Mouse (Mus musculus): ENCODE measurements around the gene Gm49450. TPM values are rescaled to one million over a fixed set of nuclear protein-coding genes. Genes with fewer than 3 reads are reported as not detected.
"Not testable (repeated sequence)": the region's sequence is repeated elsewhere in the genome, so short reads cannot be mapped to it uniquely, and the experiment has no call there.

Gm49450 gene
- total RNA-seq, 4 experiments from 2014 or later = not detected

DNA sequence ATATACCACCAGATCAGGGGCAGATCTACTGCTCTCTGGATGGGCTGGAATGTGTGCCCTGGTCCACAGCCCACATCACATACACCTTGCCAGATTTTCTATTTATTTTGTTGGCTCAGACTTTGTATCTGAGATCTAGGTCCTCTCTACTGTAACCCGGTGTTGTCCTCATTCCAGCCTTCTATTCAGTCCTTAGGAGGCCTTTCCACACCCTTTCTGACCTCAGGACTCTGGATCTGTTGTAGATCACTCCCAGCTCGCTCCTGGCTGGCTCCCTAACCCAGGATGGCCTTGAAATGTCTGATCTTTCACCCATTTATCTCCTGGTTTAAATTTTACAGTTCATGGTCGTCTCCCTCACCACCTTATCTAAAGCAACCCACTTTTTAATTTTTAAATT lies 28.7 kb downstream of the Gm49450 start:
- DNase-seq (ENCODE audit: low spot score) = no peak

DNA sequence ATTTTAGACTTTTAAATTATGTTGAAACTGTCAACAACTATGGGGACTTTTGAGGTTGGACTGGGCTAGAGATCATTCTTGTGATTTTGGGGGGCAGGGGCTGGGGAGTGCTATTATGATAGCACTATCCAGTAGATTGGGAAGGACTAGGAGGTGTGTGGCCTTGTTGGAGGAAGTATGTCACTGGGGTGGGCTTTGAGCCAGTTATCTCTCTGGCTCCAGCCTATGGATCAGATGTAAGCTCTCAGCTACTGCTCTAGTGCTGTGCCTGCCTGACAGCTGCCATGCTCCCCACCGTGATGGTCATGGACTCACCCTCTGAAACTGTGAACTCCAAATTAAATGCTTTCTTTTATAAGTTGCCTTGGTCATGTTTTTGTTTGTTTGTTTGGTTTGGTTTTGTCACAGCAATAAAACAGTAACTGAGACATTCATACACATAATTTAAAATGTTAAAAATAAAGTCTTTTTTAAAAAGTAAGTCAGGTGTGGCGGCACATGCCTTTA lies 30.3 kb downstream of the Gm49450 start:
- DNase-seq (ENCODE audit: low spot score) = no peak

DNA sequence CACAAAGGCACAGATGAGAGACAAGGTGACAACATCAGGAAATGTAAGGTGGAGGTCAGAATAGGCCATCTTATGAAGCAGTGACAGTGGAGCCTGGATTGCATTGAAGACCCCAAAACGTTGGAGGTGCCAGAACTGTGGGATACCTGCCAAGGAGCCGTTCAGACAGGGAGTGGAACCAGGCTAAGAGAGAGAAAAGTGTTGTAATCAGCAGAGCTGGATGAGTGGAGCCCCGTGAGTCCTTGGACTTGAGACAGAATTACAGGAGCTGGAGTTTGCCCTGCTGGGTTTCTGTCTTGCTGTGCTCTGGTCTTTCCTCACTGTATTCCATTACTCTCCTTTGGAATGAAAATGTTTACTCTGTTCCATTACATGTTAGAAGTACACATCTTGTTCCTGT lies 30.8 kb downstream of the Gm49450 start:
- DNase-seq (ENCODE audit: low spot score) = no peak

DNA sequence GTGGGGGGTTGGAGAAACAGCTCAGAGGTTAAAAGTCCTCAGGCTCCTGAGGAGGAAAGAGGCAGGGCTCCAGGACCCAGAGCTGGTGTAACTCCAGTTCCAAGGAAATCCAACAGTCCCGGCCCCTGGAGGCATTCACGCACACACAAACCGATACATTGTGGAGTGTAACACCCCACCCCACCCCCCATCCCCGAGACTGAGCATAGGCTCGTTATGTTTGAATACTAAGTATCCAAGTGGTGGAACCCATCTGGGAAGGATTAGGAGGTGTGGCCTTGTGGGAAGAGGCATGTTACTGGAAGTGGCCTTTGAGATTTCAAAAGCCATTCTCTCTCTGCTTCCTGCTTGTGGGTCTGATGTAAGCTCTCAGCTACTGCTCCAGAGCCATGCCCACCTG lies 31.8 kb downstream of the Gm49450 start:
- DNase-seq (ENCODE audit: low spot score) = no peak

DNA sequence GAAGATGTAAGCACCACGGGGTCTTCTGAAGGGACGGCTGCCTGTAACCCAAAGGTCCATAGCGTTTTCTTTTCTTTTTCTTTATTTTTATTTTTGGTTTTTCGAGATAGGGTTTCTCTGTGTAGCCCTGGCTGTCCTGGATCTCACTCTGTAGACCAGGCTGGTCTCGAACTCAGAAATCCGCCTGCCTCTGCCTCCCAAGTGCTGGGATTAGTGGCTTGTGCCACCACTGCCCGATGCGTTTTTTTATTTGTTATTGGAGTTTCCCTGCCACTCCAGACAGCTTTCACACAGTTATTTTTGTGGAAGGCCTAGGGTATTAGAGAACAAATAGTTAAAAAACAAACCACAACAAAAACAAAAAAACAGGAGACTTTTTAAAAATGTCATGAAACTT lies 34.9 kb downstream of the Gm49450 start:
- not testable (repeated sequence) for DNase-seq (ENCODE audit: low spot score)

DNA sequence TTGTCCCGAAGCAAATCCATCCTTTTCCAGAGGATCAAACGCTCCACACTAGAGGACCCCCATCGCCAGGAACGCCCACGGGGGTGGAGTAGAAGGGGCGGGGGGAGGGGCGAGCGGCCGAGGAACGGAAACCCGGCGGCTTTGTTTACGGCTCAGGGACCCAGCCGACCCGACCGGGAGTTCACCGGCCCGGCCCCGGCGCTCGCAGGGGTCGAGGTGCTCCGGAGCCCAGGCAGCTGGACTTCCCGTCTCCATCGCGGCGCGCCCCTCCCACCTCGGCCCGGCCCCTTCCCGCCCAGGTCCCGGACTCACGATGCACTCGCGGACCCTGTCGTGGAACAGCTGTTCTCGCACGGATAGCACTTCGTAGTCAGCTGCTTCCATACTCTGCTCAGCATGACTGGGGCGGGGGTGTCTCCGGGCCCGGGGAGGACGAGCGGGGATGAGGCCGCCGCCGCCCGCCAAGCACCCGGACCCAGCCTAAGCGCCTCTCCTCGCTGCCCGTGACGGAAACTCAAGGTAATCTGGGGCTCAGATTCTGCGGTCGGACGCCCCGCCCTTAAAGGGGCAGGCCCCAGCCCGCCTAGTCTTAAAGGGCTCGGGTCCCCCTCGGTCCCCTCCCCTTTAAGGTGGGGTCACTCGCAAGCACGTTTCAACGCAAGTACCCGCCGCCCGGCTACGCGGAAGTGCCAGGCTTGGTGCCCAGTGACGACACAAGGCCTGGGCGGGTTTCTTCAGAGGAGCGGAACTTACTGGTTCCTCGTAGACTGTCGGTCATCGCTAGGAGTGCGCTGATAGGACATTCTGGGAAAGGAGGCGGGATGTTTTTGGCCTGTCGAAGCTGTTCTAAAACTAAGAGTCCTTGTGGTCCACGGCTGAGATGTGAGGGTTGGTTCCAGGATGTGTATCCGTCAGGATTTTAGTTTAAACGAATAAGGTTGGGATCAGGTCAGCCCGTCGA lies 35.5 kb downstream of the Gm49450 start, which contains the start of gene Lmbr1l:
Gene Lmbr1l, minus strand, starts transcription at position 694 of the 961 bp plus-strand sequence.
- DNase-seq (ENCODE audit: low spot score) = peak; percentile 99

DNA sequence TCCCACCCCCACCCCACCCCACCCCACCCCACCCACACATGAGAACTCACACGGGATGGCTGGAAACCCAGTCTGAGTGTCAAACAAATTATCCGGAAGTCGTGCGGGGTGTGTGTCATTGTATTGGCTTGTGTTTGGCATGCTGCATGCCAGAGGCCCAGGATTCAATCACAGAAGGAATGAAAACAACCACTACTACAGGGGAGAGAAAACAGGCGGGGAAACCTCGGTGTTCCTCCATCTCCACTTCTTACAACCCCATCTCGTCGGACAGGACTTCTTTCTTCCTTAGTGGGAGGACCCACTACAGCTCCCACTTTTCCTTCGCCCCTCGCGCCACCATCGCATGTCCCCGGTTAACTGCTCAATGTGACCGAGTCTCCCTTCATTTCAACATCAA lies 36.3 kb downstream of the Gm49450 start:
- no peak for DNase-seq (ENCODE audit: low spot score)

DNA sequence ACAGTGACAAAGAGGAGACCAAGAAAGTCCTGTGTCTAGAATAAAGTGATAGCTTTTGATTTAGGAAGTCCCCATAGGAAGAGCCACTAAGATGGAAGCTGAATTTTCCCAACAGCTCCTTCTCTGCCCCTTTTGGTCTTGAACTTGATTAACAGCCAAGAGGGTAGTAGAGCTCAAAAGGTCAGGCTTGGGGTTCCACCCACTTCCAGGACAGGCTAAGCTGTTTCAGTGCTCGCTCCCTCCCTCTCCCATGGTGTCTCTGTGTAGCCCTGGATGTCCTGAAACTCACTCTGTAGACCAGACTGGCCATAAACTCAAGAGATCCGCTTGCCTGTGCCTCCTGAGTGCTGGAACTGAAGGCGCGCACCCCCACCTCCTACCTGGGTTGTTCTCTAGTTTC lies 37.3 kb downstream of the Gm49450 start:
- no peak for DNase-seq (ENCODE audit: low spot score)

DNA sequence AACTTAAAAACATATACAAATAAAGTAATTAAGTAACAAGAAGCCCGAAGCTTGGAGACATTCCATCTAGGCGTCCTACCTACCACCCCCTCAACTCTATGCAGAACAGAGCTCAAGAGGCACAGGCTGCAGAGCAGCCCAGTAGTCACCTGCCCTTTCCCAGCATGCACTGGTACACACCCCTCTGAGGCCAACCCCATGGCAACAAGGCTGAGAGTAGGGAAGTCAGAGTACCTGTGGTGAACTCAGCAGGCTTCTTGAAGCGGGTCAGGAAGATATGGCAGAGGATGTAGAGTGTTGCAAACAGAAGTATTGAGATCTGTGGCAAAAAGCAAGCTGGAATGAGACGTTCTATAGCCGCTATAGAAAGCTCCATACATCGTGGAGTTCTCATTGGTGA lies 38.4 kb downstream of the Gm49450 start:
- DNase-seq (ENCODE audit: low spot score) = no peak

DNA sequence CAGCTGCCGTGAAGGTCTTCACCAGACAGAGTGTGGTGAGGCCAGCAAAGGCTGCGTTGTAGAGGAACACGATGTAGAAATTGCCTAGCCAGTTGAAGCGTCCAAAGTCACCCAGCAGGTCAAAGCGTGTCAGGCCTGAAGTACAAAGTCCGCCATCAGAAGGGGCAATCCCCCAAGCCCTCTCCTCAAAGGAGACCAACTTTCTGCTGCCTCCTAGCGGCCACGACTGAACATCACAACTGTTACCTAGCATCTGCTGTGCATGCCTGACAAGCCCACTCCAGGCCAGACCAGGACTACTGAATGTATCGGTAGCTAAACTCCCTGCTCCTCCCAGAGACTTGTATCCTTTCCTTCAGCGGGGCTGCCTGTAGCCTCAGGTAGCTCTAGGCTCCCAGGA lies 48.7 kb downstream of the Gm49450 start:
- no peak for DNase-seq (ENCODE audit: low spot score)

DNA sequence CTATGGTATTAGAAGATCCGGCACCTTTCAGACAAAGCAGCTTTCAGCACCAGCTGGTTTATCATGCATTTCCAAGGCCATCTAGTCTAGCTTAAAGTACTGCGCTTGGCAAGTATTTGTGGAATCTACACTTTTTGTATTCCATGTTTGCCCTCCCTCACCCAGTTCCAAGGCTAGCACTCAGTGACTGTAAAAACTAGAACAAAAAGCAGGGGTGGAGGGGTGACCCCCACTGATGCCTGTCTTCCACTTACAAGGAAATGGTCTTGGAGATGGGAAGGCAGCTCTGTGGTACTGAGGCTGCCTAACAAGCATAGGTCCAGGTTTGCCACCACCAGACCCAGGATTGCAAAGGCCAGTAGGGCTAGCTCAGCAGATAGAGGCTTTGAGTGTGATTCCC lies 50.8 kb downstream of the Gm49450 start:
- DNase-seq (ENCODE audit: low spot score) = no peak

DNA sequence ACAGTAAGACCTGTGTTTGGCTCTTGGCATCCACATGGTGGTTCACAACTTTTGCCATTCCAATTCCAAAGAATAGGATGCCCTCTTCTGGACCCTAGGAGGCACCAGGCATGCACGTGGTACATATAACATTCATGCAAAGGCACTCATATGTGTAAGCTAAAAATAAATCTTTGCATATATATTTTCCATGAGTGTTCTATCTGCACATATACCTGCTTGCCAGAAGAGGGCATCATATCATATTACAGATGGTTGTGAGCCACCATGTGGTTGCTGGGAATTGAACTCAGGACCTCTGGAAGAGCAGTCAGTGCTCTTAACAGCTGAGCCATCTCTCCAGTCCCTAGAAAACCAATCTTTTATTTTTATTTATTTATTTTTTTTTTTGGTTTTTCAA lies 51.8 kb downstream of the Gm49450 start:
- no peak for DNase-seq (ENCODE audit: low spot score)

DNA sequence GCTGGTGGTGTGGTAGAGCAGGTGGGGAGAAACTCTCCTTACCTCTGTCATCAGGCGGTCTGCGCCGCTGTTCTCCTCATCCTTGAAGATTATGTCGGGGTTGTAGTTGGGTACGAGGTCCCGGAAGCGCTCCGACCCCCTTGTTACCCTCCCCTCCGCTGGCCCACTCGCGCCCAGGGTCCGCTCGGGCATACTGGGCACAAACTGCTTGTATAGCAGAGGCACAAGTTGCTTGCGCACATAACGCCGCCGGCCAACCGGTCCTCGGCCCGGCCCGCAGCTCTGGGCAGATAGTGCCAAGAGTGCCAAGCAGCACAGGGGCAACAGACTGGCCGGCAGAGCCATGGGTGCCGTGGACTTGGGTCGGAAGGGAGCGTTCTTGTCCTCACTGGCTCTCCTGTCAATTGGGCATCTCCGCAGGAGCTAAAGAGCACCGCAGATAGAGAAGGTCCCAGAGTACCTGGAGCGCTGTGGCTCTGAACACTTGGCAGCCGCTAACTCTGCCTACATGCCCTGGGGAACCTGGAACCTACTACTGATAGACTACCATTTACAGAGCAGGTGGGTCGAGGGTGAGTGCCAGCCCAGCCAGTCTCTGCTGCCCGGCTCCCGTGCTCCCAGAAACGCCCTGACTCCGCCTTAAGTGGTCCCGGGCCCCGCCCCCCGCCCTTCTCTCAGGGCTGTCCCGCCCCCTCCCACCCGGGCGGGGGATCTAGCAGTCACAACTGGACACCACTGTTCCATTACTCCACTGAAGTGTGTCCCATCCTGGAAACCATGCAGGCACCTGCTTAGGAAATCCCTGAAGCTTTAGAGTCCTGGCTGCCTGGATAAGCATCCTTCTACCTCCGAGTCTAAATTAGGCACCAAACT lies 55.2 kb downstream of the Gm49450 start, which contains the start of gene Dhh:
Gene Dhh, minus strand, starts transcription at position 613 of the 873 bp plus-strand sequence.
- no peak for DNase-seq (ENCODE audit: low spot score)

DNA sequence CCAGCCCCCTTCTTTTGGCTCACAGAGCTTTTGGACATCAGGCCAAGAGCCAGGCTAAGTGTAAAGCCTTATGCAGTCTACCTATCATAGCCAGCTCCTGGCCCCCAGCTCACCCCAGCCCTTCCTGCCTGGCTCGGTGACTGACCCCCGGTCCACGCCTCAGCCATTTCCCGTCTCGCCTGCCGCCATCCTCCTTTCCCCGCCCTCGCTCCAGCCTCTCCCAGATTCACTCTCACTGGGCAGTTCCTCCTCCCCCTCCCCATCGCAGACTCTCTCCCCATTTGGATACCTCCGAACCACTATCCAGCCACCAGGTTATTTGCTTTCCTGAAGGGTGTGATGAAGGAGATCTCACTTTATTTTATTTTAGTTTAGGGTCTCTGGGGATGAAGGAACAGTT lies 55.9 kb downstream of the Gm49450 start:
- DNase-seq (ENCODE audit: low spot score) = no peak

DNA sequence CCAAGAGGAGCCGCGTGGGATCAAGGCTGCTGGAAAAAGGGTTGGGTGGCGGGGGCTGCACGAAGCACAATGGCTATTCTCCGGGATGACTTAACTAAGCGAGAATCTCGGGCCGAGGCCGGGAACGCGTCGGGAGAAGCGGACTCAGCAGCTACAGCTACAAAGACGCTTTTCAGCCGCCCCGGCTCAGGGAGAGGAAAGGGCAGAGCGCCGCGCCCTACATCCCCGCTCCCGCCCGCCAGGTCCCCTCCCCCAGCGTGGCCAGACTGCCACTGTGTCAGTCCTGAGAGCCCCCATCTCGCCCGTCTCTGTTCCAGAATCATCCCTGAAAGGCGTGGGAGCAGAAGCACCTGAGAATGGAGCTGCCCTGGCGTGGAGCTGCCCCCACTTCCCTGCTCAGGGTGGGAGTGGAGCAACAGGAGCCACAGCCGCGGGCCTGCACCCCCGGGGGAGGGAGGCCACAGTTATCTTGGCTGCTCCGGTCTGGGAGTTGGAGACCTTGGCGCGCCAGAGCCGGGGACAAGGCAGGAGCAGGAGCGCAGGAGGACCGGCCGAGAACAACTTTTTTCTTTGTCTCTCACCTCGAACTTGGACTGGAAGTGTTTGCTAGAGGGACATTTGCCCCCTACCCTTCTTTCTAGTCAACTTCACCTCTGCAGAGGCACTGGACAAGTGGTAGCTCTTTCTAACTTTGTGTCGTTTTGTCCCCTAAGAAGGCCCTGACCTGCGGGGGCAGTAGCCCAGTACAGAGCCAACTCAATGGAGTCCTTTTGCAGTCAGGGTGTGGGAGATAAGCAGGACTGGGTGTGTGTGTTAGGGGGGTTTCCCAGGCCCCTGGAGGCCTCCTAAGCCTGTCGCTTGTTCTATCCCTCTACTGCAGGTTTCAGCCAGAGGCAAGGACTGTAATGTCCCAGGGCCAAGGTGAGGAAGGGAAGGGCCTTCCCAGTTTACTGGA lies 57.4 kb downstream of the Gm49450 start:
- DNase-seq (ENCODE audit: low spot score) = no peak

DNA sequence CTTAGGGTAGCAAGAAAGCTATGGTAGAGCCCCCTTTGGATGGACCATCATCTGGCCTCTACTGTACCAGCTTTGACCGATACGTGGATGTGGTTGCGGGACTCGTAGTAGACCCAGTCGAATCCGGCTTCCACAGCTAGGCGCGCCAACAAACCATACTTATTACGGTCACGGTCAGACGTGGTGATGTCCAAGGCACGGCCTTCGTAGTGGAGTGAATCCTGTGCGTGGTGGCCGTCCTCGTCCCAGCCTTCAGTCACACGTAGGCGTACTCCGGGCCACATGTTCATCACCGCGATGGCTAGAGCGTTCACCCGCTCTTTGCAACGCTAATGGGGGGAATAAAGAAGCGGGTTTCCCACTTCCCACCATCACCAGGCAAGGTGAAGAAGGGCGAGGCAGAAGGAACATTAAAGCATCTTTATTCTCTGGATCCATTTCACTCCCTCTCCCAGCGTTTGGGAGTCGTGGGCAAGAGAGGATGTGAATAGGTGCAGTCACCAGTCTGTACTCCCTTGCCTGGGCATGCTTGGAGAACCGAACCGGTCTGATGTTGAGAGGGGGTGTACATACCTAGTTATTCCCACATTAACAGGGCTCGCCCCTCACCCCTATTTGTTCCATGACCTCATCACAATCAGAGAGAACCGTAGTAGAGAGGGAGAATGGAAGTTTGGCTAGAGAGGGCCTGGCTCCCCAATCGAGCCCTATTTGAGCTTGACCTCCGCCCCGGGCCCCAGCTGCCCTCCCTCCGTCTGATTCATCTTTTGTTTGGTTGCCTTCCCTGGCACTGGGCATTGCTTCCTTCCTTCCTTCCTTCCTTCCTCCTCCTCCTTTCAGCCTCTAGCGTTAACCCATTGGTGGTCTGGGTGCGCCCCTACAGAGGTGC lies 58.4 kb downstream of the Gm49450 start:
- DNase-seq (ENCODE audit: low spot score) = no peak

DNA sequence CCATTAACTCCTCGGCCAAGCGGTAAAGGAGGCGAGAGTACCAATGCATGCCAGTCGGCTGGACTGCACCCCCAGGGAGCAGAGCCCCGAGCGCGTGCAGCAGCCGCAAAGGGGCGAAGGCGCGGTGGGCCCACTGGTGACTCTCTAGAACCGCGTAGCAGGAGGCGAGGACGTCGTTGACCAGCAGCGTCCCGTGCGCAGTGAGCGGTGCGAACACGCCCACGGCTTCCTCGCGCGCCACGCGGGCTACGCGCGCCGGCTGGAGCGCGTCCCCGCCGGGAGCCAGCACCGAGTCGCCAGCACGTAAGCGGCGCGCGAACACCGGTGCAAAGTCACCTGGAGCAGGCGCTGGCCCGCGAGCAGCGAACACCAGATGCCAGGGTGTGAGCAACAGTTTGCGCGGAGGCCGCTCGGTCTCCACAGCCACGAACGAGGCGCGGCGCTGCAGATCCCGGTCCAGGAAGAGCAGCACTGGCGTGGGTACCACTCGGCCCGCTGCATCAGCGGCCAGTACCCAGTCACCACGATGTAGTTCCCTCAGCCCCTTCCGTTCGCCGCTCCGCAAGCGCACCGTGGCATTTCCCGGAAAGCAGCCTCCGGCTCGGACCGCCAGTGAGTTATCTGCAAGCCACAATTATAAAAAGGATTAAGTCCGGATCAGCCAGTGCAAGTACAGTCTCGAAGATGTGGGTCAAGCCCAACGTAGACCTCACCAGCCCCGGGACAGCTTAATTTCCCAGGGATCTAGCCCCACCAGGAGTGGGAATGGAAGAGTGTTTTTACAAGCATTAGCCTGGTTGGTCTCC lies 59.2 kb downstream of the Gm49450 start, which contains the start of gene Rhebl1:
Gene Rhebl1, minus strand, starts transcription at position 601 of the 806 bp plus-strand sequence.
- no peak for DNase-seq (ENCODE audit: low spot score)

DNA sequence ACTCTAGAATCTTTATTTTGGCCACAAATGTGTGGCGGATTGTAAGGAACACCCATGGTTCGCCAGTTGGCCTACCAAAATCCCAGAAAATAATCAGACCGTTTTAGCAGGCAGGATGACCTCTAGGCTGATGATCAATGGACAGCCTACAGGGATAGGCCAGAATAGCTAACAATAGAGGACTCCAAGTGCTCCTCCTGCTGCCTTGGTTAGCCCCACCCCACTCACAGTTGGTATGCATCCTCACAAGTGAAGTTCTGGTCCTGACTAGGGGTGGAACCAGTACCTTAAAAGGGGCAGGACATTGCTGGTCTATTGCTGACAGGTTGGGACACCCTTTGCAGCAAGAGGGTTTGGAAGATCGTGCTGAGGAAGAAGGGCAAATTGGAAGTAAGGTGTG lies 60.3 kb downstream of the Gm49450 start:
- no peak for DNase-seq (ENCODE audit: low spot score)

Data from heart, adult 8-10 months (tissue).